Mouse (Mus musculus) thymus, adult 18-20 months (tissue): ENCODE results near the gene Kcnmb4.
A peak's percentile ranks its signal among the peaks of the same experiment; 100 is the strongest.

Source experiments
- DNase-seq, 2 experiments: peaks; one replicate each; pipeline ENCODE4 v3.0.0; 2022; ENCODE audit warnings: mixed read lengths in 2 of 2

Kcnmb4 gene

GRCm38 (mm10) chr10:116473759-116474549 is at the start of gene Kcnmb4:
Gene Kcnmb4 (minus strand): TSS chr10:116473878.
- DNase-seq: peak; percentile 22 to 30

GRCm38 (mm10) chr10:116519588-116519987 is 45.9 kb upstream of the Kcnmb4 start:
- DNase-seq: no peak

GRCm38 (mm10) chr10:116515590-116515989 is 41.9 kb upstream of the Kcnmb4 start:
- no peak for DNase-seq

- DNase-seq: no peak
Observed at GRCm38 (mm10) chr10:116515158-116515557, 41.5 kb upstream of the Kcnmb4 start.

- DNase-seq: no peak
Observed at GRCm38 (mm10) chr10:116513254-116513635, 39.6 kb upstream of the Kcnmb4 start.

GRCm38 (mm10) chr10:116512521-116513253 is 39.0 kb upstream of the Kcnmb4 start:
- no peak for DNase-seq

- DNase-seq: no peak
Observed at GRCm38 (mm10) chr10:116505303-116506014, 31.8 kb upstream of the Kcnmb4 start.

GRCm38 (mm10) chr10:116492768-116493167 is 19.1 kb upstream of the Kcnmb4 start:
- DNase-seq: no peak

- DNase-seq: no peak
Observed at GRCm38 (mm10) chr10:116486895-116487747, 13.4 kb upstream of the Kcnmb4 start.

- no peak for DNase-seq
Observed at GRCm38 (mm10) chr10:116481917-116482316, 8.2 kb upstream of the Kcnmb4 start.

GRCm38 (mm10) chr10:116480988-116481387 is 7.3 kb upstream of the Kcnmb4 start:
- DNase-seq: no peak

GRCm38 (mm10) chr10:116476559-116476958 is 2.9 kb upstream of the Kcnmb4 start:
- no peak for DNase-seq

- DNase-seq: no peak
Observed at GRCm38 (mm10) chr10:116475725-116476124, 2.0 kb upstream of the Kcnmb4 start.

- peak; percentile 64 to 74 for DNase-seq
Observed at GRCm38 (mm10) chr10:116473071-116473758, 463 bp downstream of the Kcnmb4 start.

- no peak for DNase-seq
Observed at GRCm38 (mm10) chr10:116472579-116472978, 1.1 kb downstream of the Kcnmb4 start.

- no peak for DNase-seq
Observed at GRCm38 (mm10) chr10:116470306-116470925, 3.3 kb downstream of the Kcnmb4 start.

- no peak for DNase-seq
Observed at GRCm38 (mm10) chr10:116468094-116468493, 5.6 kb downstream of the Kcnmb4 start.

- no peak for DNase-seq
Observed at GRCm38 (mm10) chr10:116463753-116464345, 9.8 kb downstream of the Kcnmb4 start.

GRCm38 (mm10) chr10:116461443-116461842 is 12.2 kb downstream of the Kcnmb4 start:
- DNase-seq: no peak

- no peak for DNase-seq
Observed at GRCm38 (mm10) chr10:116458786-116459185, 14.9 kb downstream of the Kcnmb4 start.

- DNase-seq: no peak
Observed at GRCm38 (mm10) chr10:116452771-116453170, 20.9 kb downstream of the Kcnmb4 start.
